Mouse (Mus musculus) cerebellum, postnatal 14 days (tissue): ENCODE results near the gene Mapk8ip2.

Source experiments
- DNase-seq, 2 experiments: peaks; one replicate each; pipeline ENCODE4 v3.0.0; 2021; ENCODE audit warnings: mixed read lengths in 2 of 2

Mapk8ip2 gene

GRCm38 (mm10) chr15:89488182-89488581 is 34.5 kb downstream of the Mapk8ip2 start:
- no peak for DNase-seq

- no peak for DNase-seq
Measured at GRCm38 (mm10) chr15:89488611-89489117, 35.0 kb downstream of the Mapk8ip2 start.

- DNase-seq = no peak
Measured at GRCm38 (mm10) chr15:89494970-89495369, 41.3 kb downstream of the Mapk8ip2 start.

GRCm38 (mm10) chr15:89496131-89496530 is 42.4 kb downstream of the Mapk8ip2 start:
- peak in 1 of 2 experiments; percentile 50 for DNase-seq

DNA sequence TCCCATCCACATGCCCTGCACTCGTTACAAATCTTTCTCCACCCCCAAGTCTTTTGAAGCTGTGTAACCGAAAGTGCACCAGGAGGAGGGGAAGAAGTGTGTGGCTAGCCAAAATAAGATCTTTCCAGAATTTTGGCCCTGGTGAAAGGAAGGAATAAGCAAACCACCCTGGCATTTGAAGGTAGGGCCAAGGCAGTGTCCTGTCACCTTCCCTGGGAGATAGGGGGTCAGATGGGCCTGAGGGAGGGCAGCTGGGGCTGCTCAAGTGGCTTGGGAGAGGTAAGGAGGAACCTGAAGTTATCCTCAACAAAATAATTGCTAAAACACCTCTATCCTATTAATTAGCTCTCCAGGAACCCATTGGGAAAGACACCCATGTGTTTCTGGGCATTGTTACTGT is 43.1 kb downstream of the Mapk8ip2 start:
- no peak for DNase-seq

- no peak for DNase-seq
Measured at GRCm38 (mm10) chr15:89497391-89498048, 43.8 kb downstream of the Mapk8ip2 start.

DNA sequence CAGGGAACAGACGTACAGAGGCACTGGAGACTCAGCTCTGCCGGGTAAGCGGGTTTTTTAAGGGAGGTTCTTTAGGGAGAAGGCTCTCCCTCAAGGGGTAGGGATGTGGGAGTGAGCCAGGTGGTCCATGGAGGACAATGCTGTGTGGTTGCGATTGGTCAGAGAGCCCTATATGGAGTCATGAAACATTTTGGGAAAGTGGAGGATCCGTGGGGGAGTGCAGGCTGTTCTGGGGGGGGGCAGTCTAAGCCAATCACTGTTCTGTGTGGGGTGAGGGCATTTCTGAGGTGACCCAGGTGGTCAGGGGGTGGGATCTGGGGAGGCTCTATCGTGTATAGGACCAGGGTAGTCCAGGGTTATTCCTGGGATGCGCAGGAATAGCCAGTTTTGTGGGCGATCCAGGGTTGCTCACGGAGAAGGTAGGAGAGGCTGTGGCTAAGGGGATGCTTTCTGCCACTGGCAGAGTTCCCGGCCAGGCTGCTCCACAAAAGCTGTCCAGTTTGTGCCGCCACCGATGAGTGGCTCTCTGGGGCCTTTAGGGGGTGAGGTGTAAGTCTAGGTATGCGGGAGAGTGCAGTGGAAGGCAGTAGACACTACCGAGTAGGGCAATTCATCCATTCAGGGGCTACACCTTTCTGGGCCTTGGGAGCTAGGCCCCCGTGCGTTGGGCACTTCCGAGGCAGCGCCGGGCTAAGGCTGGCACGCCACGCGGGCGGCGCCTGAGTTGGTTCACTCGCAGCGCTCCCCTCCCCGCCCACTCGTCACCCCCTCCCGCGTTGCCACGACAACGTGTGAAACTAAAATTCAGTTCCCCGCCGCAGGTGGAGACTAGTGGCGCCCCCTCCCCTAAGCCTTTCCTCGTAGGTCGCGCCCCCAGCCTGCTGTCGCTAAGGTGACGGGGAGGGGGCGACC is 44.6 kb downstream of the Mapk8ip2 start:
- peak; percentile 79 to 86 for DNase-seq

DNA sequence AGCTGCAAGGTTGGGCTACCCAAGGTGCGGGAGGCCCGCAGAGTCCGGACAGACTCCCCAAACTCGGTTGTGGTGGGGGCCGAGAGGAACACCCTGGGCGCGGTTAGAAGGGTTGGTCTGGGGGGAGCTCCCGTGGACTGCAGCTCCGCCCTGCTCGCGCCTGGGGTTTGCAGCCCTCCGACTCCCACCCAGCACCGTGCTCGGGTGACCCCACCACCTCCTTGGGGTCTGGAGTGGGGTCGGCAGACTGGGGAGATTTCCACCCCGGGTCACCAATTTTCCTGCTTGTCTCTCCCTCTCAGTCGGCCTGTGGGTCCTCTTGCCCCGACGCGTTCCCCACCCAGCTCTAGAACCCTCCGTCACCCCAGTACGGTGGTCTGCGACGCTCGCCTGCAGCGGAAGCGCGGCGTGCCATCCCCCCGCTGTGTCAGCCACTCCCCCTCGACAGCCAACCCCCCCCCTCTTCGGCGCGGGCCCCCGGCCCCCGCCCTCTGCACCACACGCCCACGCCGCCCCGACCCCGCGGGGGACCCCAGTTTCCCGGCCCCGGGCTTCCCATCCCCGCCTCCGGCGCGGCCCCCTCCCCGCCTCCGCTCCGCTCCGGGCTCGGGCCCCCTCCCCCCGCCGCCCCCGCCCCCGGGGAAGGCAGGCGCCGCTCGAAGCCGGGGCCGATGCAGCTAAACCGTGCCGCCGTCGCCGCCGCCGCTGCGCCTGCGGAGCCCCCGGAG is 45.4 kb downstream of the Mapk8ip2 start, which contains the start of gene Shank3:
Shank3 (plus strand) TSS at position 663 of the 728 bp plus-strand sequence.
- peak; percentile 54 to 71 for DNase-seq

DNA sequence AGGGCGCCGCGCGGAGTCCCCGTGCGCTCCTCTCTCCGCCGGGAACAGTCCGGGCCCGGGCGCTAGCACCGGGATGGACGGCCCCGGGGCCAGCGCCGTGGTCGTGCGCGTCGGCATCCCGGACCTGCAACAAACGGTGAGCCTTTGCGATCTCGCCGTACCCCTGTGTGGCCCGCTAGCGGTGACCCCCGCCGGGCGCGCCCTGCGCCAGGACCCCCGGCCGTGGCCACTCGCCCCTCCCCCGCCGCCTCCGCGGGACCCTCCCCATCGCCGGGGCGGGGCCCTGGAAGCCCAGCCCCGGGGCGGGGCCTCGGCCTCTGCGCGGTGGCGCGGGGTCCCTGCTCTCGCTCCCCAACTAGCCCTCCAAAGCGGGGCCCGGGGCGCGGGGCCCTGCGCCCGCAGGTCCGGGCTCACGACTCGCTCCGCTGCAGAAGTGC is 46.1 kb downstream of the Mapk8ip2 start:
- peak; percentile 83 to 87 for DNase-seq

GRCm38 (mm10) chr15:89500221-89500791 is 46.6 kb downstream of the Mapk8ip2 start:
- DNase-seq = peak in 1 of 2 experiments; percentile 72

DNA sequence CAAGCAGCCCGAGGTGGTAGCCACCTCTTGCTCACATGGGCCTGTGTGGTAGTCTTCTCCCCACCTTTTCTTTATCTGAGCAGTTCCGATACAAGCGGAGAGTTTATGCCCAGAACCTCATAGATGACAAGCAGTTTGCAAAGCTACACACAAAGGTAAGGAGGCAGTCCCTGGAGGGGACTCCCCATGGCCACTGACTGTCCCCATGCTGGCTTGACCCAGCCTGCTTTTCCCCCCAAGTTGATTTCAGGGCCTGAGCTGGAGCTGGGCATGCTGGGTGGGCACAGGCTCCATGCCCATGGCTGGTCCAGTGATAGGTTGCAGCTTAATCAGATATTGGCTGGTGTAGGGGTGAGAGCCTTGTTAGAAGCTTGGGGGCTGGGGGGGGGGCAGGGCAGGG is 47.6 kb downstream of the Mapk8ip2 start:
- DNase-seq = no peak

- no peak for DNase-seq
Measured at GRCm38 (mm10) chr15:89504838-89505237, 51.1 kb downstream of the Mapk8ip2 start.

- DNase-seq = no peak
Measured at GRCm38 (mm10) chr15:89507751-89508150, 54.0 kb downstream of the Mapk8ip2 start.

DNA sequence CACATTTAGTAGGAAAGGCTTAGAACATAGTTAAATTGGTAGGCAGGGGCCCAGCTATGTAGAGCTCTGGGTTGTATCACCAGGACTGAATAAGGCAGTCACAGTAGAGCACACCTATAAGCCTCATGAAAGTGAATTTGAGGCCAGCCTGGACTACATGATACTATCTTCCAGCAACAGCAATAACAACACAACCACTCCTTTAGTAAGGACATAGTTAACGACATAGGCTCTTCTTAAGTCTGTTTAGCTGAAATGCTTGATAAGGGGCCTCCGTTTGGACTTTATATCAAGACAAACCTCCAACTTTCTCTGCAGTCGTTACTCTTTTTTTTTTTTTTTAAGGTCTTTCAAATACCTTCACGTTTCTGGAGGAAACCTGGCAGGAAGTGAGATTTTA is 59.0 kb downstream of the Mapk8ip2 start:
- no peak for DNase-seq
